Mouse (Mus musculus) ES-Bruce4 (cell line): Measurements from ENCODE around the gene Gpsm1.

Experiments
- CTCF ChIP-seq: IDR thresholded peaks from one replicate; pipeline ENCODE4 v1.8.1; 2011; ENCODE audit warnings: low read depth, low read length
- POLR2A ChIP-seq: IDR thresholded peaks from one replicate; pipeline ENCODE4 v1.8.1; 2011; ENCODE audit warnings: low read length; ENCODE audit not compliant: insufficient read depth

GRCm38 (mm10) chr2:26317371-26317770 lies 2.1 kb downstream of the Gpsm1 start:
- TF ChIP-seq CTCF: no peak
- TF ChIP-seq POLR2A: no peak
